Mouse (Mus musculus) cerebellum, postnatal 14 days (tissue): ENCODE data around the gene Grhl1.
"Not testable (repeated sequence)": the region's sequence is repeated elsewhere in the genome, so short reads cannot be mapped to it uniquely, and the experiment has no call there.

ENCODE experiments used
- DNase-seq, 2 experiments: peaks; one replicate each; pipeline ENCODE4 v3.0.0; 2021; ENCODE audit warnings: mixed read lengths in 2 of 2

Gene Grhl1

DNA sequence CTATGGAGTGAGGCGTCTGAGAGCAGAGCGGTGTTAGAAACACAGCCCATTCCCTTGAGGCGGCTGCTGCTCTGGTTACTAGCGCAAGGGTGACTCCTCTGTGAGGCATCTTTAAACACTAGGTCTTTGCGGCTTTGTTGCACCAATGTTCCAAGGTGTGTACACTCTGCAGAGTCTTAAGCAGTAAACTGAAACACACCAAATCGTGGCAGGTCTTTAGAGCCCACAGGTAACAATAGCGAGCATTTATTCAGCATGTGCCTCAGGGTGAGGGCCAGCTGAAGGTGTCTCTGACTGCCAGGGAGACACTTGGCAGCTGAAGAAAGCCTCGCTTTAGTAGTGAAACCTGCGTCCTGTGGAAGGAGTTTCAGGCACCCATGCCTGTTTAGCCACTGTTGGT, 20.0 kb downstream of the Grhl1 start:
- DNase-seq: no peak

DNA sequence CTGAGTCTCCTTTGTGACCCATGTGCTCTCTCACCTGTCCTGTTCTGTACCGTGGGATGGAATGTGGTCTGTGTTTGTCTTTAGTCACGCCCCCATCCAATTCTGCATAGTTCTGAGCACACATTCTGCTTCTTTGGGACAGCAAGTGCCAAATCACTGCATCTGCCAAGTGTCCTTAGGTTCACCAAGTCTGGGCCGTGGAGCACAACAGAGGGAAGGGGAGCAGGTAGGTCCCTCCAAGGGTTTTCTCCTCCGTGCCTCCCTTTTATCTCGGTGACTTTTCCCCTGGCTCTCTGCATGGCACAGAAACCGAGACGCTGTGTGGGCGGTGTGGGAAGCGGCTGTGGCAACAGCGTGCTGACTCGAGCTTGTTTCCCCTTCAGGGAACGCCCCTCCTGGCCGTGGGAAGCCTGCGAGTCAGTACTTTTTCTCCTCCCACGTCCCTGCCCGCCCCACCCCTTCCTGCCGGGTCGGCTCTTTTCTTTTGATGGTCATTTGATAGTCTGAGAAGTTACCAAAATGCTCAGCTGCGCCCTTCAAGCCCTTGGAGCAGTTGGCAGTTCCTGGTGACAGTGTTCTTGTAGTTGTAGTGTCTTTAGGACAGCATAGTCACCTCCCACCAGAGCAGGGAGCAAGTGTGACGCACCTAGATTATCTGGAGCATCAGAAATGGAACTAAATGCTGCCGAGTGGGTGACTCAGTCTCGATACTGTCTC, 21.0 kb downstream of the Grhl1 start:
- DNase-seq: no peak

DNA sequence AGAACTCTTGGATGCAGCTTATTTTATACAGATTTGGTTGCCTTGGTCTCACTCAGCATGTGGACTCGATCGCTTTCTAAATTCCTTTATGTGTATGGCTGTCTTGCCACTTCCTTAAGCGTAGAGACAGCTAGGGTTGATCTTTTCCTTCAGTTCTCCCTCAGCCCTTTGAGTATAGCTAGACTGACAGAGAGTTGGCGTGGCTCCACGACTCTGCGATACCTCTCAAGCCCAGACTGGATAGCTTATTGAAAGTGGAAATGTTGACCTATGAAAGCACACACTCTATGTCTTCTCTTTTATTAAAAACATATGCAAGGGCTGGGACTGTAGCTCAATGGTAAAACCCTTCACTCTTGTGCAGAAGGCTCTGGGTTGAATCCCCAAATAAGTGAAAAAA, 25.3 kb downstream of the Grhl1 start:
- peak in 1 of 2 experiments; percentile 29 for DNase-seq

DNA sequence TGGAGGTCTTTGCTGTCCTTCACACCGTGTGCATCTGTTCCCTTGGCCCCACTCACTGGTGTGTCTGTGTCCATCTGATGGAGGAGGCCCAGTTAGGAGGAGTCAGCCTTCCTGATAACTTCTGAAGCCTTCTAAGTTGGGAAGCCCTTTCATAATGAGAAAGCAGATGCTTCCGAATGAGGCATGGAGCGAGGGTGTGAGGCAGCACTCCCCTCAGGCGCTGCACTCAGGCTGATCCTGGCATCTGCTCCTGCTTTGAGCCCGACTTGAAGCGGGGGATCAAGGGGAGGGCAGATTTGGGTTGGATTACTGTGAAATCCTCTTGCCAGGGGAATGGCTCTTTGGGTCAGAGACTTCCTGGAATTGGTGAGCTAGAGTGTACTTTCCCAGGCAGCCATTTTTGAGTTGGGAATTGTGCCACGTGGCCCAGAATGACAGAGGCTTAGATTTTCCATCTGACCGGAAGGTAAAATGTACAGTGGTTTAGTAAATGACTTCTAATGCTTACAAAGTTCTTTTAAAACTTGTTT, 27.3 kb downstream of the Grhl1 start:
- DNase-seq: peak; percentile 26 to 48

DNA sequence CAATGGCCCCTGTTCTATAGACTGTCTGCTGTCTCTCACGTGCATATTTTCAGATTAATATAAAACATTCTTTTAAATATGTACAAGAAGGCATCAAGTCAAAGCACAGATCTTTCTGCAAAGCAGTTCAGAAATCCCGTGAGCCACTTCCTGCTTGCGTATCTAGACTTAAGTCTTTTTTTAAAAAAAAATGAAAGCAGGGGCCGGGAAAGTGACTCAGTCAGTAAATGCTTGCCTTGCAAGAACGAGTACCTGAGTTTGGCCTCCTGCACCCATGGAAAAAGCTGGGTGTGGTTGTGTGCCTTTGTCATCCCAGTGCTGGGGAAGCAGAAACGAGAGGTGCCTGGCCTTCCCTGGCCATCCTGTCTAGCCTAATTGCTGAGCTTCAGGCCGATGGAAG, 28.0 kb downstream of the Grhl1 start:
- DNase-seq: no peak

DNA sequence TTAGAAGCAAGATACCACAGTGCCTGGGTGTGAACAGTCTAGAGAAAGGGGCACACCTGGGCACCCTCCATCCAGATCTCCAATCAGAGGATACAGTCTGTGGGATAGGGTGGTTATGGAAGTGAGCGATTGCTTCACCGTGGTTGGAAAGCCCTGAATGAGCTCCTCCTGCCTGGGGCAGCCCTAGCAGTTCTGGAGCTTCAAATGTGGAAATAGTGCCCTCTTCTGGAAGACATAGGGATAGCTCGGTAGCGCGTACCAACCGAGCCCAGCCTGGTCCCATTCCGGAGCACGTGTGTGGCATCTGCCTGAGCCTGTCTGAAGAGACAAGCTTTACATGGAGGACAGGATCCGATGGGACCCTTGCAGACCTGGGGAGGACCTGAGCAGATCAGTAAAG, 28.7 kb downstream of the Grhl1 start:
- peak; percentile 85 to 87 for DNase-seq

DNA sequence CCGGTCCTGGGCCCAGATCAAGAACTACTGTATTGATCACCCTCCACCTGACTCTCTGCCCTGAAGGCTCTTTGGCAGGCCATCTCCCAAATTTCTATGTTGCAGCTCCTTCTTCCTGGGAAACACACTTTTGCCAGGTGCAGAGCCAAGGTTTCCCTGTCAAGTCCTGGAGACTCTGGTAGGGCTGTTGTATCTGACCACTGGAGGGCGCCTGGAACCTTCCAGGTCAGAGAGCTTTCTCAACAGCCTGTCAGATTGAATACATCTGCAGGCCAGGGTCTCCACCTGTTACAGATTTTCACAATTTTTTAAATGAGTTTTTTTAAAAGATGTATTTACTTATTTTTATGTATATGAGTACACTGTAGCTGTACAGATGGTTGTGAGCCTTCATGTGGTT, 31.2 kb downstream of the Grhl1 start:
- DNase-seq: peak; percentile 85 to 91

DNA sequence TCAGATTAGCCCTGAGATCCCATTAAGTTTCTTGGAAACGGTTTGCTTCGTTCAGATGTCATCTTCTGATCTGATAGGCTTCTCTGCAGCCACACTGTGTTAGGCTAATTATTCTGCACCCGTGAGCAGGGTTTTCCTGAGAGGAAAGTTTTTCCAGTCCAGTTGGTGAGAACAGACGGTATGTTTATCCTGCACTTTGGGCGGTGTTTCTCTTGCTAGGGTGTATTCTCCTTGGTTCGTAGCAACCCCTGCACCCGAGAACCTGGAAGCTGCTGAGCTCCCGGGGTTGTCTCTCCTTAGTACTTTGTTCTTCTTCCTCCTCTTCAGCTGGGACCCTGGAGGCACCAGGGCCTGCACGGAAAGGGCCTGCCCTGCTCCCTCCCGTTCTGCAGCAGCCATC, 34.1 kb downstream of the Grhl1 start:
- DNase-seq: no peak

DNA sequence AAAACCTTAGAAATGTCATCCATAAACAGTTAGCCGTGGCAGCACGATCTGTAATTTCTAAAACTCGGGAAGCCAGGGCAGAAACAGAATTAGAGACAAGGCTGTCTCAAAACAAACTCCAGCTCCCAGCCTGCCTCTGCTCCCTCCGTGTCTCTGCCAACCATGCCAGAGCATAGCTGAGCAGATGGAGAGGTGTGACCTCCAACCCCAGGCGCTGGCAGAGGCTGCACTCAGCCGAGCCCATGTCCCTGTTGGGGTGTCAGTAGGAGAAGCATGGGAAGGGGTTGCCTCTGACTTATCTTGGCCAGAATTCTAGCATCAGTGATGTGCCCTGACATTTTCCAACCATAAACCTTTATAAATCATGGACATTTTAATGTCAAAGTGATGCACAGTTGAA, 40.5 kb downstream of the Grhl1 start:
- peak; percentile 64 to 69 for DNase-seq

DNA sequence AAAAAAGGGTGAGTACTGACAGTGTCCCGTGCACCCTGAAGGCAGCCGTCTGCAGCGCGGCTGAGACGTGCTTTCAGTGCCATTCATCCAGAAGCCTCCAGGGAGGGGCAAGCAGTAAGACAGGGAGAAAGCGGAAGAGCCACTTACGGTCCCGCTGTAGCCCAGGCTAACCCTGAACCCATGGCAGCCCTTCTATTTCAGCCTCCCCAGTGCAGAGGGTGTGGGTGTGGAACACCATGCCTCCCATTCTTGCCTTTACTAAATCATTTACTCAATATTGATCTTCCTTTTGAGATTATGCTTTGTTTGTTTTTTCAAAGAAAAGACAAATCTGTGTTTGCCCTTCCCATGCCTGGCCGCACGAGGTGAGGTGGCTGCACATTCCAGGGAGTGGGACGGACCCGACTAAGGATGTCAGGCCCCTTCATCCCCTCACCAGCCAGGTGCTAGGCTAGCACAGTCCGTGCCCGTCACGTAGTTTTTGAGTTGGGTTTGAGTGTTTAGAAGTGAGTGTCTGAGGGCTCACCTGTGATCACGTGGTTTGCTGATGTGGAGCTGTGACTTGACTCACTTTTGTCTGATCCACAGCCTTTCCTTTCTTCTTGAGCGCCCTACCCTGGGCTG, 42.5 kb downstream of the Grhl1 start:
- no peak for DNase-seq

DNA sequence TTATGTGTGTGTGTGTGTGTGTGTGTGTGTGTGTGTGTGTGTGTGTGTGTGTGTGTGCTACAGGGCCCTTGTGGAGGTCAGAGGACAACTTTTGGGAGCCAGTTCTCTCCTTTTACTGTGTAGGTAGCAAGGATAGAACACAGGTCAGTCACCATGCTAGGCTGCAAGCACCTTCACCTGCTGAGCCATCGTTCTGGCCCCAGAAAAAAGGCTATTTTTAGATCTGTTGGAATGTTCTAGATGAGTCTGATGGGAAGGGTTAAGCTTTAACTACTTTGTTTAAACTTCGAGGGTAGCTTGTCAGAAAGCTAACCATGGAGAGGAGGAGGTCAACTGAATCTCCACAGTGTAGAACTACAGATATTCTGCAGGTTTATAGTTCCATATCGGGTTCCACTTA, 43.1 kb downstream of the Grhl1 start:
- no peak for DNase-seq

DNA sequence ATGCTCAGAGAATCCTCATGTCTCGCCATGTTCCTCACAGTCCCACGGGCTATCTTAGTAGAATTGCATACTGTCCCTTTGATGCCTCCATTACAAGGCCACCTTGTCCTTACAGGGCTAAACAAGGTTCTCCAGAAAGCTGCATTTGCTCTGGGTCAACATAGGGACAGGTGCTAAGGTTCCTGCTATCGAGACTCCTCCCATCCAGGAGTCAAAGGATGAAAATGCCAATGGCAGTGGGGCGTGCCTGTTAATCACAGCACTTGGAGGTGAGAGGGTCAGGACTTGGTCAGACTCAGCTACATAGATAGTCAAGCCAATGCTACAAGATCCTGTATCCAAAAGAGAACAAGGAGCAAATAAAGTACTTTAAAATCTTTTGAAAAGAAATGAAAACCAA, 47.4 kb downstream of the Grhl1 start:
- DNase-seq: no peak

DNA sequence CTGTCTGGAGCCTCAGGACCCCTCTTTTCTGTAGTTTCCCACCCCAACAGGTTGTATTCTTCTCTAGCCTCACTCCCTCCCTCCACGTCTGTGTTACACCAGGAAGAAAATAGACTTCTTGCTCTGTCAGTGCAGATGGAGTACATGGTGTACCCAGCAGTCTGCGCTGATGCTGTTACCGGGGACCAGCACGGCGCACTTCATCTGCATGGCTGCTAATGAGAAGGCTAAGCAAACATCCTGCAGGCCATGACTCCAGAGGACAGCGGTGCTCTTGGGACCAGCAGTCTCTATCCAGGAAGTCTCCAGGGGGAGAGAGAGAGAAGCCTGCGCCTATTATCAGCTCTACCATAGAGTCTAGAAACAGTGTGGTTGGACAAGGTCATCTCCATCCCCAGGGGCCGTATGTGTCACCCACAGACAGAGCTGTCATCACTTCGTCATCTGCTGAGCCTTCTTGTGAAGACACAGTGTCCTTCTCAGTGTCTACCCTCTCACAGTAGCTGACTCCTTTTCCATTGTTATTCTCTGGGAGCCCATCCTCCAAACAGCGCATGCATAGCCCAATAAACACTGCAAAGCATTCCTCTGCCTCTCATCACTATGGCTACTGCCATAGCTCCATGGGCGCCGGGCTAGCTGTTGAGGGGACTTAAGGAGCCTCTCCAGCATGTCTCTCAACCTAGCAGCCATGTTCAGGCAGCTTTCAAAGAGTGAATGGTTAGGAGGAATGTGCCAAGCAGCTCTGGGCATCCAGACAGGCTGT, 51.6 kb downstream of the Grhl1 start:
- no peak for DNase-seq

DNA sequence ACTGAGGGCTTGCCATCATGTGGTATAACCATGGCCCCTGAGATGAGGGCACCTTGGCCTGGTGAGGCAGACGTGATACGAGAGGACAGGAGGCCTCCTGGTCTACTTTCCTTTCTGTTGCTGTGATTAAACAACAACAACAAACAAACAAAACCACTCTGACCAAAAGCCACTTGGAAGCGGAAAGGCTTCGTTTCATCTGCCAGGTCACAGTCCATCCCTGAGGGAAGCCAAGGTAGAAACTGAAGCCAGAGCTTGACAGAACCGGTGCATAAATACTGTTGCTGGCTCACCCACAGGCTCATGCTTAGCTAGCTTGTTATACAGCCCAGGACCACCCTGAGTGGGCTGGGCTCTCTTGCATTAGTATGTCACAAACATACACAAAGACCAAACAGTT, 54.3 kb downstream of the Grhl1 start:
- DNase-seq: no peak

DNA sequence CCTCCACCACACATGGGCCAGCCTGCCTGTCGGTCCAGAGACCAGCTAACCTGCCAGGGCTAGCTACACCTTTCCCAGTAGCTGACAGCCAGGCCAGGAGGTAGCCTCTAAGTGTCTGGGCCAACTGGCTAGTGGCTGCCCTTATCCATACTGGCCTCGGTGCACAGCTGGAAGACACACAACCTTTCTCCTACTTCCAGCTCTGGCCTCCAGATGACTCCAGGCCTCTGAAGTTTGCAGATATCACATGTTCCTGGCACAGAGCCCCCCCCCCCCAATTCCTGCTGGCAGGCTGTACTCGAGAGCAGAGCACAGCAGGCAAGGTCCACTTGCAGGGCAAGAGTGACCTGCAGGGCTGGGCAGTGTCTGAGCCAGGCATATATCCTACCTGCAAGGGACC, 55.1 kb downstream of the Grhl1 start:
- DNase-seq: no peak

DNA sequence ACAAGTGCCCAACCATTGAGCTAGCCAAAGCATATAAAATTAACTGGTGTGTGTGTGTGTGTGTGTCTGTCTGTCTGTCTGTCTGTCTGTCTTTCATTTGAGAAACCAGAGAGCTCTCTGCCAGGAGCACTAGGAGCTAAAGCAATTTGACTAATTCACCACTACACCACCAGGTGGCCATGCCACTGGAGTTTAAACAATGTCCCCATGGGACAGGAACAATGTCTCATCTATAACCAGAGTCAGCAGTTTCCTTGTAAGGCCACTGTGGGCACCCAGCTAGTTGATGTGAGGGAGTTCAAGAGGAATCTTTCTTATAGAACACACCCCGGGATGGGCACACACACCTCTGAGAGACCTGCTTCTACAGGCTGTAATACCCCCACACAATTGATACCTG, 58.1 kb downstream of the Grhl1 start:
- DNase-seq: no peak

DNA sequence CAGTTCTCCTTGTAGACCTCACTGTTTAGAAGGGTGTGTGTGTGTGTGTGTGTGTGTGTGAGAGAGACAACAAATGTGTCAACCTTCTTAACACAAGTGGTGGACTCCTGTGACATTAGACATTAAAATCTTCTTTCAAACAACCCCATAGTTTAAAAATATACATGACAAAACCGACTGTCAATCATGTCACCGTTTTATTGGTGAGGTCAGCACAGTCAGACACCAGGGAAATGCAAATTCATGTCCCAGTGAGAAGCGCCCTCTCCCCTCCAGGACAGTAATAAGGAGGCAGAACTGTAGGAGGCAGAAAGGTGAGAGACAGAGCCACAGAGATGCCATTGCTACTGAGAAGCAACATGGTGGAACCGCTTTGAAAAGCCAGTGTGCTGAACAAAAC, 60.3 kb downstream of the Grhl1 start:
- no peak for DNase-seq

DNA sequence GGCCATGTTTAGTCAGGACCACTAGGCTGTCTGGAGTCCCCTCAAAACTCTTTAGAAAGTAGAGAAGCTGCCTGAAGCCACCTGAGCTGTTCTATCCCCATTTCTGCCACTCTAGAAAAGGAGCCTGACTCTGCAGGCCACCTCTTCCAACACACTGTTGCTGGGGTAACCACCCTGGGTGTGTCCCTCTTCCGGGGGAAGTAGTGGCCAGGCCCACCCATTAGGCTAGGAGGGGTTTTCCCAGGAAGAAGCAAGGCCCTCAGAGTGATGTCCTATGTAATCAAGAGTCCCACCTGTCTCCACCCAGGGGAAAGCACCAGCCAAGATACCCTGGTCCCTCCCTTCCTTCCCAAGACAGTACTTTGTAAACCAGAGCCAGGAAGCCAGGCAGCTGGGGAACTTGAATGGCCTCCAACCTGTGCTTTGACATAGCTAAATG, 61.7 kb downstream of the Grhl1 start:
- no peak for DNase-seq

DNA sequence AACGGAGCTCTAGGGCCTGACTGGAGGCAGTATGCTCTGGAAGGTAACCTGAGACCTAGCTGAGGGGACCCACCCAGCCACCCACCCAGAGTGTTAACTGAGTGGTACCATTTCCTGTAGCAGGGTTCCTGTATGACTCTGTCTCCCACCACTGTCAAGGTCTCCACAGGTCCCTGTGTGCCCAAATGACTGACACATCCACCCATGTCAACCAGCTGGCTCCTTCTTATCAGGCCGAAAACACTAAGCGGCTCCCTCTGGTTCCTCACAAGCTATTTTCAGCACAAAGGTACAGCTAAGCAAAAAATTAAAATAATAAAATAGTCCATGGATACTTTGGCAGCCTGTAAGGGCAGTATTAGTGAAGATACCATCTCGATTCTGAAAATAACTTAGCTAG, 62.1 kb downstream of the Grhl1 start:
- no peak for DNase-seq

DNA sequence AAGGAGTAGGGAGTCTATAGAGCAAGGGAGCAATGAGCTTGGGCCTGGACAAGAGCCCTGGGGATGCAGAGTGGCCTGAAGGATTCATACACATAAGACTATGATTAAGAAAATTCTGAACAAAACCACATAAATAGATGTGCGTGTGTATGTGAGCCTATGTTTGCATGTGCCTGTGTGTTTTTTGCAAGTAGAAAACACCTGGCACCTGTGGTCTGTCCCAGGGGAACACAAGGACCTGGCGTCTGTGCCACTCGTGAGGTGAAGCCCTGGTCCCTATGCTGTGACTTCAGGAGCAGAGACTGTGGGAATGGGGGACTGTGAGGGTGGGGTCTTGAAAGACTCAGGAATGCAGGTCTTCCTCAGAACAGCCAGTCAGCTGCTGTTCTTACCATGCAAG, 62.6 kb downstream of the Grhl1 start:
- DNase-seq: no peak

DNA sequence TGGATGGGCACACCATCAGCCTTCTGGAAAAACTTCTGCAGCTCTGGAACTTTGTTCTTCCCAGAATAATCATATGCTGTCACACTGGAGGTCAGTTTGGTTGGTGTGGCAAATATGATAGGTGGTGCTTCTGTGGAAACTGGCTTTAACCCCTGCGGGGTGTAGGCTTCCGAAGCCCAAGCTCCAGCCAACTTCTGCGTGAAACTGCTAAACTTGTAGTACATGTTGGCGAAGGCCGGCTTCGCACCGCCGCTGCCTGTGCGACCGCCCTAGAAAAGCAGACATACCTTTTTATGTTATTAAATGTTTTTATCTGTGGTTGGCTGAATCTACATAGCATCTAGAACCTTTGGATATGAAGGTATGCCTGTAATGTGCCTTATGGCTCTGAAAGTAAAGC, 66.7 kb downstream of the Grhl1 start:
- not testable (repeated sequence) for DNase-seq

DNA sequence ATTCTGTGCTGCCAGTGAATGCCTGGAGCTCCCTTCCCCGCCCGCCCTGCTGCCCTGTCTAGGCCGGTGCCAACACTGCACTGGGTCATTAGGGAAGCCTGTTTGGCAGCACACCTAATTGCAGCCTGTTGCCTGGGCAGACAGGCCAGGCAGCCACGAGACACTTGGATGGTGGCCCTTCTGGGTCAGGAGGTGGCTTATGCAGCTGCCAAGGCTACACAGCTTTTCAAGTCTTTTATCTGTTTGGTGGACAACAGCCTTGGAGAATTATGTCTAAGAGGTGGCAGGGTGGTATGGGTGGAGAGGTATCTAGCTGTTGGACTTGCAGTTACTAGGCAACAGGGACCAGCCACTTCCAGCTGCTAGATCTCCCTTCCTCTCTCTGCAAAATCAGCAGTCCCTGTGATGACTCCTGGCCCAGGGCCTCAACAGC, 70.3 kb downstream of the Grhl1 start:
- peak; percentile 89 to 95 for DNase-seq

DNA sequence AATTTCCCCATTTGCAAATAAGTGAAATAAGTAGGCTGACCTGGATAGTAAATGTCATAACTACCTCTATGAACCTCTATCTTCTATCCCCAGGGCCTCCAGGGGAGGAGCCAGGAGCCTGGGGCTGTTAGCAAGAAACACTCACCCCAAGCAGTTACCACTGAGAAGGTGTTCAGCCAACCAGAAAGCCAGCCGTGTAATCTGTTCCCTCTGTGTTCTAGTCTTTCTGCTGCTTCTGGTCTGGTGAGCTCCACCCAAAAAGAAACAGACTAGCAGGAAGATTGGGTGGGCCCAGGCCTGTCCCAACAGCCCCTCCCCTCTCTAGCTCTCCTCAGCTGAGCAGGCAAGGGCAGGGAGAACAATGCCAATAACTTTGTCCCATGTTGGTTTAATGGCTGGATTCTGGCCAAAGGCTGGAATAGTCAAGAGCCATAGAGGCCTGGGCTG, 72.1 kb downstream of the Grhl1 start:
- no peak for DNase-seq

DNA sequence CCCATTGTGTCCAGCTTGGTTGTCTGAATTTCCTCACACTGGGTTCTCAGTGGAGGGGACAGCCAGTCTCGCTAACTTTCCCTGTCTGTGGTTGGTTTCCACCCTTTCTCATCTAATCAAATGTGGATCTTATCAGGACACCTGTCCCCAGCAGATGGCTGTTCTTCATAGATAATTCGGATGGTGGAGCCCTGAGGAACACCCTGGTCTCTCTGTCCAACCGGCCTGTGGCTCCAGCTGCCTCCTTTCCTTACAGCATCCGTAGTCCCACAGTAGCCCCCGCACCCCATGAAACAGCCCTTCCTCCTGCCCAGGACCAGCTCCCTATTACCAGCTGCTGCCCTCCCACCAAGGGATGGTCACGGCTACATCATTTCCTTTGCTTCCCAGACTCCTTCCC, 73.8 kb downstream of the Grhl1 start:
- no peak for DNase-seq
